Mouse (Mus musculus) midbrain, postnatal 0 days (tissue): ENCODE data around the gene Pelo. TPM values are rescaled to one million over a fixed set of nuclear protein-coding genes. Genes with fewer than 3 reads are reported as not detected.

Source experiments
- ATAC-seq: fragments of 200-750 bp; cut with Nextera tagmentation; 2 replicates; pipeline ENCODE4 v1.8.0; 2017; ENCODE audit warnings: moderate number of reproducible peaks, mild to moderate bottlenecking, moderate TSS enrichment, moderate library complexity; ENCODE audit not compliant: low FRiP score
- DNase-seq: peaks from one replicate; pipeline ENCODE4 v3.0.0-alpha.2; 2015; ENCODE audit warnings: low spot score
- H3K27ac ChIP-seq: fragments of 300-500 bp; sonication (generic); 2 replicates; pipeline ENCODE4 v1.5.1; 2014; ENCODE audit warnings: low read depth, mild to moderate bottlenecking, low read length, mixed read lengths
- H3K27me3 ChIP-seq: fragments of 300-500 bp; sonication (generic); 2 replicates; pipeline ENCODE4 v1.6.1; 2014; ENCODE audit warnings: low read length, control low read depth, mixed read lengths; ENCODE audit not compliant: insufficient read depth
- H3K36me3 ChIP-seq: fragments of 300-500 bp; sonication (generic); 2 replicates; pipeline ENCODE4 v1.6.1; 2014; ENCODE audit warnings: low read length, control low read depth, mixed read lengths; ENCODE audit not compliant: insufficient read depth
- H3K4me1 ChIP-seq: fragments of 300-500 bp; sonication (generic); 2 replicates; pipeline ENCODE4 v1.6.1; 2014; ENCODE audit warnings: mild to moderate bottlenecking, control low read depth, antibody characterized with exemption, low read length, mixed read lengths; ENCODE audit not compliant: insufficient read depth
- H3K4me2 ChIP-seq: fragments of 300-500 bp; sonication (generic); 2 replicates; pipeline ENCODE4 v1.6.1; 2014; ENCODE audit warnings: low read depth, mild to moderate bottlenecking, low read length, mixed read lengths; ENCODE audit not compliant: poor library complexity, severe bottlenecking
- H3K4me3 ChIP-seq: fragments of 300-500 bp; sonication (generic); 2 replicates; pipeline ENCODE4 v1.5.1; 2014; ENCODE audit warnings: low read depth, mild to moderate bottlenecking, low read length, moderate library complexity
- H3K9ac ChIP-seq: fragments of 300-500 bp; sonication (generic); replicated peaks from 2 replicates; pipeline ENCODE4 v1.6.1; 2014; ENCODE audit warnings: mild to moderate bottlenecking, low read length, moderate library complexity, mixed read lengths; ENCODE audit not compliant: poor library complexity, severe bottlenecking
- H3K9me3 ChIP-seq: fragments of 300-500 bp; sonication (generic); 2 replicates; pipeline ENCODE4 v1.6.1; 2016; ENCODE audit warnings: low read length, control low read depth
- CTCF ChIP-seq: IDR thresholded peaks from 2 replicates; pipeline ENCODE4 v1.5.1; 2016; ENCODE audit warnings: antibody characterized with exemption, mild to moderate bottlenecking
- WGBS: fragments of 180-500 bp; shearing (Covaris S2); extraction: QIAGEN DNeasy Blood & Tissue Kit; methylation state at CpG from one replicate; pipeline ENCODE4 v1.1.7; 2014; 5-methylcytosine and 5-hydroxymethylcytosine counted together
- polyA plus RNA-seq: library from polyadenylated mRNA; unstranded; fragments of >200 nt; fragmentation: Nextera tagmentation; extraction: Ambion mirVana; gene quantifications from 2 replicates; pipeline ENCODE4 v1.2.1, GENCODE M21; 2015
- total RNA-seq: library from RNA; depleted of rRNA; stranded (reverse); fragments of >200 nt; gene quantifications from 2 replicates; pipeline ENCODE4 v1.2.3, GENCODE M21; 2014

The Pelo gene
- total and polyA plus RNA-seq, 2 experiments from 2014 or later = 6.0 to 14.1 TPM

- Histone ChIP-seq H3K4me3 (no peak overlapping the region), H3K4me1 (no peaks in the 10 kb centered on the region), H3K9me3 (no peaks in the 10 kb centered on the region), H3K4me2 (no peak overlapping the region), H3K27ac (no peak overlapping the region), H3K9ac (no peak overlapping the region), H3K27me3 (no peaks in the 10 kb centered on the region), H3K36me3 (no peaks in the 10 kb centered on the region)
- no peak for DNase-seq
- no peak for ATAC-seq
- 89% methylated on average over 3 of the region's 3 CpGs for WGBS
- TF ChIP-seq CTCF = no peak
Measured at GRCm38 (mm10) chr13:115079996-115080585, 9.9 kb downstream of the Pelo start.

- H3K9me3 ChIP-seq = no peaks in the 10 kb centered on the region
- WGBS = 80% methylated on average over 6 of the region's 6 CpGs
- no peak overlapping the region for H3K4me3 ChIP-seq
- H3K9ac ChIP-seq = no peak overlapping the region
- no peaks in the 10 kb centered on the region for H3K36me3 ChIP-seq
- no peaks in the 10 kb centered on the region for H3K27me3 ChIP-seq
- H3K4me2 ChIP-seq = no peak overlapping the region
- DNase-seq = no peak
- no peaks in the 10 kb centered on the region for H3K4me1 ChIP-seq
- H3K27ac ChIP-seq = no peak overlapping the region
- TF ChIP-seq CTCF = no peak
- no peak for ATAC-seq
Measured at GRCm38 (mm10) chr13:115078997-115079685, 10.8 kb downstream of the Pelo start.

GRCm38 (mm10) chr13:115077346-115078134 is 12.4 kb downstream of the Pelo start:
- DNase-seq = no peak
- no peak for ATAC-seq
- no peaks in the 10 kb centered on the region for H3K9me3 ChIP-seq
- no peaks in the 10 kb centered on the region for H3K4me1 ChIP-seq
- H3K4me3 ChIP-seq = no peak overlapping the region
- no peaks in the 10 kb centered on the region for H3K36me3 ChIP-seq
- no peak overlapping the region for H3K4me2 ChIP-seq
- no peak overlapping the region for H3K27ac ChIP-seq
- no peaks in the 10 kb centered on the region for H3K27me3 ChIP-seq
- TF ChIP-seq CTCF = no peak
- WGBS = 86% methylated on average over 9 of the region's 9 CpGs
- H3K9ac ChIP-seq = no peak overlapping the region

GRCm38 (mm10) chr13:115072386-115072785 is 17.6 kb downstream of the Pelo start:
- ATAC-seq = no peak
- DNase-seq = no peak
- TF ChIP-seq CTCF = no peak
- no peaks in the 10 kb centered on the region for H3K27me3 ChIP-seq
- H3K9me3 ChIP-seq = no peaks in the 10 kb centered on the region
- no peak overlapping the region for H3K4me2 ChIP-seq
- no peaks in the 10 kb centered on the region for H3K4me1 ChIP-seq
- H3K9ac ChIP-seq = no peak overlapping the region
- no peak overlapping the region for H3K4me3 ChIP-seq
- H3K27ac ChIP-seq = no peak overlapping the region
- no peaks in the 10 kb centered on the region for H3K36me3 ChIP-seq
- WGBS = 95% methylated on average over 6 of the region's 6 CpGs

- no peak overlapping the region for H3K9ac ChIP-seq
- H3K4me2 ChIP-seq = no peak overlapping the region
- H3K27me3 ChIP-seq = no peaks in the 10 kb centered on the region
- H3K27ac ChIP-seq = no peak overlapping the region
- no peak overlapping the region for H3K4me3 ChIP-seq
- no peak for TF ChIP-seq CTCF
- no peaks in the 10 kb centered on the region for H3K4me1 ChIP-seq
- WGBS = 94% methylated on average over 3 of the region's 3 CpGs
- DNase-seq = no peak
- no peaks in the 10 kb centered on the region for H3K36me3 ChIP-seq
- H3K9me3 ChIP-seq = no peaks in the 10 kb centered on the region
- ATAC-seq = no peak
Measured at GRCm38 (mm10) chr13:115071431-115071830, 18.6 kb downstream of the Pelo start.

- TF ChIP-seq CTCF = no peak
Measured at GRCm38 (mm10) chr13:115067968-115068330, 22.0 kb downstream of the Pelo start.

More at GRCm38 (mm10) chr13:115067968-115068330, 22.0 kb downstream of the Pelo start:
- no peaks in the 10 kb centered on the region for H3K36me3 ChIP-seq
- no peak for DNase-seq
- no peak overlapping the region for H3K9ac ChIP-seq
- no peak overlapping the region for H3K4me2 ChIP-seq
- no peak overlapping the region for H3K4me3 ChIP-seq
- no peaks in the 10 kb centered on the region for H3K27me3 ChIP-seq
- no peak overlapping the region for H3K27ac ChIP-seq
- ATAC-seq = no peak
- 93% methylated on average over 1 of the region's 1 CpGs for WGBS
- no peaks in the 10 kb centered on the region for H3K9me3 ChIP-seq
- no peaks in the 10 kb centered on the region for H3K4me1 ChIP-seq
